Mouse (Mus musculus): ENCODE data around the gene Rcn2.
"Not testable (repeated sequence)": the region's sequence is repeated elsewhere in the genome, so short reads cannot be mapped to it uniquely, and the experiment has no call there.

Gene Rcn2

DNA sequence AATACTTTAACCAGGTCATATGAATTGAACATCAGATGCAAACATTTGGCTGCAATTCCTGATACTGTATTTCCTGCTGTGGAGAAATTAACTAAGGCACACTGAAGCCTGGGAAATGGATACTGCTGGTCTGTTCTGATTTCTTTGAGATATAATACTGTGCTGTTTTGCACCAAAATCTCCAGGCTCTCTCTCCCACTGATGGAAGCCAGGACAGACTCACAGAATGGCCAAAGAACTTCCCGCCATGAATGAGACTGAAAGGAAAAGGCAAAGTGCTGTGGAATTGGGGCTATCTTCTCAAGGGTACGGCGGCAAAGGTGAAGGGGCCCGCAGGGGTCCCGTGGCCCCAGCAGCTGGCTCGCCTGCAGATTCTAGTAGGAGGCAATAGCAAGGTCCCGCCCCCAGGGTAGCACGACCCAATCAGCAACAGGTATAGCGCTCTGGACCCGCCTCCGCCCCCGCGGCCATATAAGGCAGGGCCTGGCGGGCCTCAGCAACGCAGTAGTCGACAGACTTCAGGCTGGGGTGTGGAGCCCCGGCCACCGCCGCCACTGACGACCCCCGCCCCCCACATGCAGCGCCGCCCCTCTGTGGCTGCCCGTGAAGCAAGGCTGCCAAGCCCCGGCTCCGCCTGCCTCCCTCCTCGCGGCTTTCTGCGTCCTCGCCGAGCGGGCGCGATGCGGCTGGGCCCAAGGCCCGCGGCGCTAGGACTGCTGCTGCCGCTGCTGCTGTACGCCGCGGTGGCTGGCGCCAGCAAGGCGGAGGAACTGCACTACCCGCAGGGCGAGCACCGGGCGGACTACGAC is at the start of gene Rcn2:
Gene Rcn2 (plus strand): TSS at position 474 of the 809 bp plus-strand sequence.
- in situ Hi-C loops (cut with MboI), result no loop called here

DNA sequence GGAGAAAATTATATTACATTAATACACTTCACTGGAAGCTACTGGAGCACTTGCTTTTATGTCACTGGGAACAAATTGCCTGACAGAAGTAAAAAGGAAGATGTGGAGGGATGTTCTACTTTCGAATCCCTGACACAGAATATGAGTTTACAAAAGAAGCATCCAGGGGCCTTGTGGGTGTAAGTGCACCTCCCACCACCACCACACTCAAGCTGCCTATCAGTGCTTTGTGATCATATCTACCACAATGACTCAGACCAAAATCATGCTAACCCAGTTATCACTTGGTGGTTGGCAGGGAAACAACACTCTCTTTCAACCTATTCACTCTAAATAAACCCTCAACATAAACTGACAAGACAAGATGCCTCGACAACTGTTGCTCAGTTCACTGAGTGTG is 37.0 kb upstream of the Rcn2 start:
- in situ Hi-C loops (cut with MboI), result not testable (repeated sequence)

GRCm38 (mm10) chr9:56010450-56010849 is 31.2 kb upstream of the Rcn2 start, which contains the start of gene 4930563M21Rik:
Gene 4930563M21Rik (minus strand): TSS chr9:56010550.
- in situ Hi-C loops (cut with MboI), result no loop called here

GRCm38 (mm10) chr9:56024772-56025171 is 16.9 kb upstream of the Rcn2 start:
- in situ Hi-C loops (cut with MboI), result no loop called here

GRCm38 (mm10) chr9:56027292-56027691 is 14.4 kb upstream of the Rcn2 start:
- in situ Hi-C loops (cut with MboI), result no loop called here

GRCm38 (mm10) chr9:56032219-56032618 is 9.4 kb upstream of the Rcn2 start:
- in situ Hi-C loops (cut with MboI), result no loop called here

GRCm38 (mm10) chr9:56042181-56042621 is 556 bp downstream of the Rcn2 start:
- in situ Hi-C loops (cut with MboI), result no loop called here

- in situ Hi-C loops (cut with MboI), result no loop called here
These were observed 12.2 kb downstream of the Rcn2 start for GRCm38 (mm10) chr9:56053796-56054195.

DNA sequence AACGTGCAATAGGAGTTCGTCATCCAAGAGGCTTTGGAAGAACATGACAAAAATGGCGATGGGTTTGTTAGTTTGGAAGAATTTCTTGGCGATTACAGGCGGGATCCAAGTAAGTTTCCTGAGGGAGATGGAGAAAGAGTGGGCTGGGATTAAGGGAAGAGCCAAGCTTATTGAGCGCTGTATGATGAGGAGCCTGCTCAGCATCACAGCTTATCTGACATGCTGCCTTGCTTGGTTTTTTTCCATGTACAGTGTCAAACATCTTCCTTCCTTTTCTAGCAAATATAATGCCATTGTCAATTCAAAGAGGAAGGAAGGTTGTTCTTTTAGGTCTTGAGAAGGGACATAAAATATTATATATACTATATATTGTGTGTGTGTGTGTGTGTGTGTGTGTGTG is 14.5 kb downstream of the Rcn2 start:
- in situ Hi-C loops (cut with MboI), result no loop called here

DNA sequence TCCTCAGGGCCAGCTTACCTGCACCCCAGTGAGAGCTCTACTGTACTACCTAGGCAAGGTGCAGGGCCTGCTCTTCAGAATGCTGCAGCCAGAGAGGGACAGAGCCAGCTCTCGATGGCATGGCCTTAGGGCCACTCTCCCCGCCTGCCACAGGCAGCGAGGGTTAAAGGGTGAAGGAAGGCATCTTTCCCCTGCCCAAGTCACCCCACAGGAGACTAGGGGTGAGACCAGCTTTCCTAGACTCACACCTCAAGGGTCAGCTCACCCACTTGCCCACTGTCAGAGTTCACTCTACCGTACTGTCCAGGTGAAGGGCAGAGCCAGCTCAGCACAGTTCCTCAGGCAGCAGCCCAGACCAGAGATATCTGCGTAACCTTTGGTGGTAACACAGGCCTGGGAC is 20.7 kb downstream of the Rcn2 start:
- in situ Hi-C loops (cut with MboI), result no loop called here

DNA sequence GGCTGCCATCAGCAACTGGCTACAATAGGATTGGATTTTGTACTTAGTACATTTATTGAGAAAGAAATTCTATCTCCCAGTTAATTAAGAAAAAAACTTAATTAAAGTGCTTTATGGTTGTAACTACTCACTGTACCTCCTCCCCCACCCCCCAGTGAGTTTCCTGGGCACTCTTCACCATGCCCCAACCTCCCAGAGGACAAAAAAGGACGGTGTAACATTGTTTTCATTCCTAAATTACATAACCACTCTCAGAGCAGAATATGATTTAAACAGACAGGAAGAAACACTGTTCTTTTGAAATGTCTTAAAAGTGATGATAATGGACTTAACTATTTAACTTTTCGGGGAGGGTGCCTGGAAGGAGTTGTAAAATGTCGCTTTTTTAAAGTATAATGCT is 23.4 kb downstream of the Rcn2 start:
- in situ Hi-C loops (cut with MboI), result no loop called here

DNA sequence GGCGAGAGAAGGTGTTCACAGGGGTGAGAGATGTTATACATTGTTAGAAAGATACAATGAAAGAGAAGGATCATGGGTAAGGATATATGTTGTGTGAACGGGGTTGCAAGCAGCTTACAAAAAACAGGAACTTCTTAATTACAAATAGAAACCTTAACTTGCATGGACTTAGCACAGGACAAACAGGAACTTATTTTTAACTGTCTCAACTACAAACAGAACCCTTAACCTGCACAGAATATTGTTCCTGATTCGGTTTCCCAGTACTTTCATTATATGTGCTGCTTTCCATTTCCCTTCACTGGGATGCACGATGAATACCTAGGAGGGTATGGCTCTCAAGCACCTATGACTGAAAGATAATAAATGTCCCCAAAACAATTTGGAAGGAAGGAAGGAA is 26.3 kb downstream of the Rcn2 start:
- in situ Hi-C loops (cut with MboI), result no loop called here

DNA sequence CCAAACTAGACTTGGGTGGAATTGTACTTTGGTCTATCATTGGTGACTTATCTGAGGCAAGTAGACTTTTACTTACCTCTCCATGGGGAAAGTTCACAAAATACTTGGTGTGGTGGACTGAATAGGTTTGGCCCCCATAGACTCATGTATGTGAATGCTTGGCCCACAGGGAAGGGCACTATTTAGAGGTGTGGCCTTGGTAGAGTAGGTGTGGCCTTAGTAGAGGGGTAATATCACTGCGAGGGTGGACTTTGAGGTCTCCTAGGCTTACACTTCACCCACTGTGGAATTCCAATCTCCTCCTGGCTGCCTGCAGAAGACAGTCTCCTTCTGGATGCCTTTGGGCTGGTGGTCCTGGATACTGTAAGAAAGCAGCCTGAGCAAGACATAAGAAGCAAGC is 27.0 kb downstream of the Rcn2 start:
- in situ Hi-C loops (cut with MboI), result no loop called here

DNA sequence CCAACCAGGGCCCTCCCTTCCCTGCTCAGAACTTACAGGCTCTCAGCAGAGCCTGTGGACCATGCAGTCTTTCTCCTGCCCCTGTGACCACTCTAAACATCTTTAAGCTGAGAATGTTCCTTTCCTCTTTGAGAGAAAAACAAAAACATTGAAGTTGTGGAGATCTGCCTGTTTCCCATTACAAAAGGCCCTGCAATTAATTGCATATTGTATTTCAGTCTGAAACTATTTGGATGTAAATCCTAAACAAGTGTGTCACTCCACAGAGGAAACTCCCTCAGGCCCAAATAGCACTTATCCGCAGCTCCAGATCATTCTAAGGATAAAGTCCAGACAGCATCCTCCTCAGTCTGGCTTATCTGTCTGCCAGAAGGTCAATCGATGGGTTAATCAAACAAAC is 31.2 kb downstream of the Rcn2 start:
- in situ Hi-C loops (cut with MboI), result no loop called here

DNA sequence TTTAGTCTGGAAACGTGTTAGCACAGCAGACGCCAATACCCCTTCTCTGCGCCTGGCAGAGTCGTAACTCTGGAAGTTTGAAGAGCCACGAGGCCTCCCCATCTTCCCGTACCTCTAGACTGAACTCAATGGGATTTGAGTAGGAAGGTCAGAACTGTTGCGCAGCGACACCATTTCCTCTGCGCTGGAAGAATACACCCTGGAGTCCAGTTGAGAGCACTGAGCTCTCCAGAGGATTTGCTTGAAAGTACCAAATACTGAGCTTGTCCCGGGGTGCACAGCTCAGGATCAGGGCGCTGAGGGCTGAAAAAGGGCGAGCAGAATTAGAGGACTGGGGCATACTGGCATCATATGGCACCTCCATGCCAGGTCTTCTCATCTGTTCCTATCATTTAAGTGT is 33.2 kb downstream of the Rcn2 start:
- in situ Hi-C loops (cut with MboI), result no loop called here

DNA sequence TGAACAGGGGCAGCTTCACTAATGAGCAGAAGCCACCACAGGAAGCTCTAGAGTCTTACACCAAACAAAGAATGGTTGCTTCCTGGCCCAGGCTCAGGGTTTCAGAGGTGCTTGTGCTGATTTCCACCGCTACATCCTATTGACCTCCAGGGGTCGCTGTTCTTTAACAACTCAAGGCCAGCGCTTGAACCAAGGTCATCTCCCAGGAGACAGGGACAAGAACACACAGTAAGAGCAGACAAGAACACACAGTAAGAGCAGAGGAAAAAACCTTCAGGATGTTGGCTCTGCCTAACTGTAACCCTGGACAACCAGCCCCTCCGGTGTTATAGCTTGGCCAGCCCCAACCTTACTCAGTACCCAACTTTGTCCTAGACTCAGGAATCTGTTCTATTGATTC is 33.6 kb downstream of the Rcn2 start:
- in situ Hi-C loops (cut with MboI), result no loop called here

- in situ Hi-C loops (cut with MboI), result no loop called here
These were observed 34.4 kb downstream of the Rcn2 start for GRCm38 (mm10) chr9:56075901-56076620.

DNA sequence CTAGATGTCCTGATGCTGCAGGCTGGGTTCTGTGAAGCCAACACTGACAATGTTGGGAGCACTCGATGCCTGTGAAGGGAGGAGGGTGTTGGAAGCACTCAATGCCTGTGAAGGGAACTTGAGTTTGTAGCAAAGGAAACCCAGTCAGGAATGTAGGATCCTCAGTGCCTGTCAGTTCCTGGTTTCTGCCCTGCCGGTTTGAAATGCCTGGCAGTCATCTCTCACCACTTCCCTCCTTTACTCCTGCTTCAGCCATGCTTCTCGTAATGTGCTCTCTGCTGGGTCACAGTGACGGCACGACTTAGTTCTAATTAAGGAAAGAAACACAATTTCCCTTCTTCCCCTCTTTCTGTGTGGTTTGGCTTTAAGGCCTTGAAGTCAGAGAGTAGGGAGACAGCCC is 37.9 kb downstream of the Rcn2 start:
- in situ Hi-C loops (cut with MboI), result no loop called here

DNA sequence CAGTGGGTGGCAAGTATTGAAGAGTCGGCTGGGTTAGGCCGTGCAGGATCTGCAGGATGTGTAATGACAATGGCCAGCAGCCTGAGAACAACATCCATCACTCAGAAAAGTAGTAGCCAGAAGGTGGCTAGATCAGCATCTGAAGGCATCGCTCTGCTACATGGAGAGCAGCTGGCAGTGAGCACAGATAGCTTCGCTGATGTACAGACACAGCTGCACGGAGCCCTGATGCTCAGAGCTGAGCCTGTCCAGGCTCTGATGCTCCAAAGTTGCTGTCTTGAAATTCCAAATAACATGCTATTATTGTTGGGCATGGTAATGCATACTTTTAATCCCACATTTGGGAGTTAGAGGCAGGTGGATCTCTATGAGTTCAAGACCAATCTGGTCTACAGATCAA is 44.9 kb downstream of the Rcn2 start:
- in situ Hi-C loops (cut with MboI), result no loop called here

- in situ Hi-C loops (cut with MboI), result no loop called here
These were observed 48.3 kb downstream of the Rcn2 start, which contains the start of gene Pstpip1 for GRCm38 (mm10) chr9:56089778-56090520. Gene Pstpip1 (plus strand): TSS chr9:56089962.

DNA sequence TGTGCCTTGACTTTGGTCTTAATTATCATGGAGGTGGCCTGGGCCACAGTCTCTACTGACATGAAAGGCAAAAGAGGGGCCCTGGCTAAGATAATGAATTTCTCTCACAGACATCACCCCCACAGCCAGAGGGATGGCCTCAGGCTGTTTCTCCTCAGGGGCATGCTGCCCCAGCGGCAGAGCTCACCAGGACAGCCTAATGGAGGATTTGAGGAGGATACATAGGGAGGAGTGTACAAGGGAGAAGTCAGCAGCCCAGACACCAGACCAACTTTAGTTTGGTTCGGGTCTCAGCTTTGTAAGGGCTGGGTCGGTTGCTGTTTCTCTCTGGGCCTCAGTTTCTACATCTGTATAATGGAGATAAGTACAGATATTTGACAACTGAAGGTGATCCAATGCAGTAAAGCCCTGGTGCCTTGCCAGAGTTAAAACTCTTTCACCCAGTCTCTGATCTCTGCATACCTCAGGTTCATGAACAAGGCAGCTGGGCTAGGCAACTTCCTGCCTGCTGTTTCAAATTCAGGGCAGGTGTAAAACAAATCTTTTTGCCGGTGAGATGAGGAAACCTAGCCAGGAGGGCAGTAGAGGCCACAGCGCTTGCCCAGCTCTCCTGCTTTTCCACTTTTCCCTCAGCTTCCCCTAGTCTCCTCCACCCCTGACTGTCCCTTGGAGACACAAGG is 49.0 kb downstream of the Rcn2 start:
- in situ Hi-C loops (cut with MboI), result no loop called here

DNA sequence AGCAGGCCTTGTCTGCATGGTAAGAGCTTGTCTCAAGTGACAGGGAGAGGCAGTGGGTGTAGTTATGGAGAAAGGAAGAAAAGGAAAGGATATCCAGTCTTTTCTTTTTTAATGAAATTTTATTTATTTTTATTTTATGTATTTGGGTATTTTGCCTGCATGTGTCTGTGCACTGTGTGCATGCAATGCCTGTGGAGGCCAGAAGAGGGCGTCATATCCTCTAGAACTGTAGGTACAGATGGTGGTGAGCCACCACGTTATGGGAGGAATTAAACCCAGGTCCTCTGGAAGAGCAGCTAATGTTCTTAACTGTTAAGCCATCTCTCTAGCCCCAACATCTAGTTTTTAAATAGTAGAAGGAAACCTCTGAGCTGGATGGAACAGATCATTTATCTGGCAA is 50.5 kb downstream of the Rcn2 start:
- in situ Hi-C loops (cut with MboI), result no loop called here
